Mouse (Mus musculus): Measurements from ENCODE around the gene Ccin. TPM values are rescaled to one million over a fixed set of nuclear protein-coding genes. Genes with fewer than 3 reads are reported as not detected.
A peak's percentile ranks its signal among the peaks of the same experiment; 100 is the strongest.

Ccin gene
- polyA plus RNA-seq, 1 experiment from 2014 or later, result 1.2 TPM

DNA sequence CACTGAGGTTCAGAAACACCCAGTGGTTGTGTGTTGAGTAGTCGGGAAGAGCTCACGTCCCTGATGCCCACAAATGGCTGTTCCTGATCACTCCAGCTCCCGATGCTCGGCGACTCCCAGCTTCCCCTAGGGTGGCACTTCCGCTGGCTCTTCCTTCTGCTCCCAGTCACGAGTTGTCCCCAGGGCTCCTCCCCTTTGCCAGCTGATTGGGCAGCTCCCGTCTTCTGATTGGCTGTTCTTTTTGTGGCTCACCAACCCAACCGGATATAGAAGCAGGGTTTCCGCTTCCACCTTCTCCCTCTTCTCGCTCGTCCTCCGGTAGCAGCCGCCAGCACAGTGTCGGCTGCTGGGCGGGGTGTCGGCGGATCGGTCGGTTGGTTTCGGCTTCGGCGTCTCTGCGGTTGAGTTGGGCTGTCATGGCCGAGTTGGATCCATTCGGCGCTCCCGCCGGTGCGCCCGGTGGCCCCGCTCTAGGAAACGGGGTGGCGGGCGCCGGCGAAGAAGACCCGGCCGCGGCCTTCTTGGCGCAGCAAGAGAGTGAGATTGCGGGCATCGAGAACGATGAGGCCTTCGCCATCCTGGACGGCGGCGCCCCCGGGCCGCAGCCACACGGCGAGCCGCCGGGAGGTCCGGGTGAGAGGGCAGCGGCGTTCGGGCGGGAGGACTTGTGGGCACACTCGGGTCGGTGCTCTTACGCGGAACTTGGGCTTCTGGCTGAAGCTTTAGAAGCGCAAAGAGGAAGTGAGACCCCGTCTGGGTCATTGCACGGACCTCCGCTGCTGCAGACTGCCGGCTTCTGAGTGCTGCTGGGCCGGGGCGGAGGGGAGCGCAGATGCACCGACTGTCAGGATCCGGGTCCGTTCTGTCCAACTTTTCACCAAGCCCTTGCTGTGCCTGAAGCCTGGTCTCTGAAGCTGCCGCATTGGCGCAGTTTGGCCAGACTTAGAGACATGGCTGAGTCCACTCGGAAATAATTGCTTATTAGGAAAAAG is 29.4 kb downstream of the Ccin start:
- no peaks in the 10 kb centered on the region for H3K27me3 ChIP-seq
- DNase-seq (ENCODE audit: low read depth, low spot score), result peak; percentile 78
- POLR2A ChIA-PET, result interaction anchor here (0.7 to 1.0 kb wide), 3 partner anchors 13 to 122 kb away, joined by 3 to 4 read pairs (median 3); no protein-coding TSS in a partner anchor
- TF ChIP-seq CTCF (IDR thresholded peaks at IDR 0.05), result no peak
- in situ Hi-C loops (cut with MboI; ENCODE audit: low pct_unique_long_range_greater_than_20kb), result no loop called here
- peak; percentile 95 for ATAC-seq
- CTCF ChIA-PET, result interaction anchor here (1.1 to 1.5 kb wide), 2 partner anchors 19 to 86 kb away, joined by 3 to 4 read pairs; no protein-coding TSS in a partner anchor

DNA sequence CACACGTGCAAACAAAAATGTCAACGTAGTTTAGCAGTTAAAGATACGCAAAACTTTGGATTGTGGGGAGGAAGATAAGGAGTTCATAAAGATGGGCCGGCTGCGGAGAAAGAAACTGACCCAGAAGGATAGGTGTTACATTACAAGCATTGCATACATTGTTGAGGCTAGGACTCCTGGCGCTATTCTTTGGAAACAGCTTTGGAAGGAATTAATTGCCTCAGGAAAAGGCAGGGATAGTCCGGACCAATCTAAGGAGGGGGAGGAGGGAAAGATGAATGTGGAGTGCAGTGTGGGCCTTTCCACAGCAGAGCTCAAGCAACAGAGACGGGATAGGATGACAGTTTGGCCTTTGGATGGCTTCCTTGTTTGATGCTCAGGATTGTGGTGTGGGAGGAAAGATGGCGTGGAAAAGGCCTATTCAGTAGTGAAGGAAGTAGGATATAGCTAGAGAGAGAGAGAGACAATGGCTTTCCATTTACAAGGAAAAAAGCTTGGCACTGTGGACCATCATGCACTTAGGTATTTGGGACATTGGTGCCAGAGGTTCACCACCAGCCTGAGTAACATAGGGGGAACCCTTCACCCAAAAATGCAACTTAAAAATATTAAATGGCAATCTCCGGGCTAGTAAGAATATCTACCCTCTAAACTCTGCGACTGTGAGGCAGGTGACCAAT is 30.2 kb downstream of the Ccin start:
- in situ Hi-C loops (cut with MboI; ENCODE audit: low pct_unique_long_range_greater_than_20kb), result no loop called here
- DNase-seq (ENCODE audit: low read depth, low spot score), result no peak
- CTCF ChIA-PET, result interaction anchor here (0.9 to 1.1 kb wide), 2 partner anchors 9 to 15 kb away, joined by 3 read pairs; no protein-coding TSS in a partner anchor
- H3K27me3 ChIP-seq, result no peaks in the 10 kb centered on the region
- no peak for ATAC-seq
- TF ChIP-seq CTCF (IDR thresholded peaks at IDR 0.05), result no peak
- POLR2A ChIA-PET, result interaction anchor here (0.8 to 1.0 kb wide), 2 partner anchors 12 to 16 kb away, joined by 3 to 4 read pairs; no protein-coding TSS in a partner anchor

DNA sequence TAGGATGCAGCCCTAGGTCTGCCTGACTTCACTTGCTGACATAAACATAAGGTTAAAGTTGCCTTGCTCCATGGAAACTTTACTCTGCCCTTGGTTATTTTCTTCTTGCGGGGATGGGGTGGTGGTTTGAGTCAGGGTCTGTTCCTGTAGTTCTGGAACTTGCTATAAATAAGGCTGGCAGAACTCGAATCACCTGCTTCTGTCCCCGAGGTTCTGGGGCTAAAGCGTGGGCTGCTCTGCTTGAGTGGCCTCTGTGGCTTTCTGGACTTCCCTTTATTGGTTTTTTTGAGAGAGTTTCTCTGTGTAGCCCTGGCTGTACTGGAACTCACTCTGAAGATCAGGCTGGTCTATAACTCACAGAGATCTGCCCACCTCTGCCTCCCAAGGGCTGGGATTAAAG is 32.8 kb downstream of the Ccin start:
- no peak for TF ChIP-seq CTCF (IDR thresholded peaks at IDR 0.05)
- in situ Hi-C loops (cut with MboI; ENCODE audit: low pct_unique_long_range_greater_than_20kb), result no loop called here
- POLR2A ChIA-PET, result no interaction called here
- no peaks in the 10 kb centered on the region for H3K27me3 ChIP-seq
- DNase-seq (ENCODE audit: low read depth, low spot score) (no peak), ATAC-seq (no peak)
- CTCF ChIA-PET, result interaction anchor here (0.8 kb wide), 1 partner anchor 10 kb away, joined by 3 read pairs; no protein-coding TSS in a partner anchor

DNA sequence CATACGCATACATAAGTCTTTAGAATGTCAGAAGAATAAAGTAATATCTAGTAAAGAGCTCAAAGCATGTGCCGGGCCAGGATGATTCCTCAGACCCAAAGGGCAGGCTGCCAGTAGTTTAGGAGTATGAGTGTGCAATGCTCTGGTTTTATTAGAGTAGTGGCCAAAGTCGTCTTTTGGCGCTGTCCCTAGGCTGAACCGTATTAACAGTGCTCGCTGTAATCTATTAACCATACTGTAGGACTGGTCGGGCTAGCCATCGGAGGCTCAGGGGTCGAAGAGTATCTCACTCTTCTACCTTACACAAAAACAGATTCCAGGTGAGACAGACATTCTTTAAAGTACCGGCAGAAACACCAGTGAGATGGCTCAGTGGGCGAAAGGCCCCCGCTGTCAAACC is 33.5 kb downstream of the Ccin start:
- ChIA-PET POLR2A (no interaction called here), CTCF (interaction anchor here (0.8 kb wide), 1 partner anchor 9 kb away, joined by 3 read pairs; no protein-coding TSS in a partner anchor)
- no peak for ATAC-seq
- no peak for TF ChIP-seq CTCF (IDR thresholded peaks at IDR 0.05)
- DNase-seq (ENCODE audit: low read depth, low spot score), result no peak
- in situ Hi-C loops (cut with MboI; ENCODE audit: low pct_unique_long_range_greater_than_20kb), result no loop called here
- no peaks in the 10 kb centered on the region for H3K27me3 ChIP-seq

DNA sequence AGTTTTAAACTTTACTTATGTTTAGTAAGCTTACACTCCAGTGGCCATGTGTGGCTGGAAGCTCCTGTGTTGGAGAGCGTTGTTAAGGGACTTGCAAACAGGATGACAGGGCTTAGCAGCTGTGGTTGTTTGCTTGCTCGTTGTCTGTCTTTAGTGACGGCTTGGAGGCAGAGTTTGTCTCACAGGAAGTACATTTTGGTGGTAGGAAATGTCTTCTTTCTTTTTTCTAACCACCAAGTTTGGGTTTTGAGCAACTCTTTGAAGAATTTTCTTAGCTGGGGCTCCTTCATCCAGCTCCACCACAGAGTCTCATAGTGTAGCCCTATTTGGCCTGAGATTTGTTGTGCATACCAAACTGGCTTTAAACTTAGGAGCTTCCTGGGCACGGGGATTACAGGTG is 39.0 kb downstream of the Ccin start:
- no peak for TF ChIP-seq CTCF (IDR thresholded peaks at IDR 0.05)
- no peaks in the 10 kb centered on the region for H3K27me3 ChIP-seq
- in situ Hi-C loops (cut with MboI; ENCODE audit: low pct_unique_long_range_greater_than_20kb), result no loop called here
- CTCF ChIA-PET, result interaction anchor here (0.8 kb wide), 1 partner anchor 8 kb away, joined by 3 read pairs; no protein-coding TSS in a partner anchor
- ATAC-seq (no peak), DNase-seq (ENCODE audit: low read depth, low spot score) (no peak)
- POLR2A ChIA-PET, result interaction anchor here (0.6 kb wide), 1 partner anchor 30 kb away, joined by 3 read pairs; no protein-coding TSS in a partner anchor

DNA sequence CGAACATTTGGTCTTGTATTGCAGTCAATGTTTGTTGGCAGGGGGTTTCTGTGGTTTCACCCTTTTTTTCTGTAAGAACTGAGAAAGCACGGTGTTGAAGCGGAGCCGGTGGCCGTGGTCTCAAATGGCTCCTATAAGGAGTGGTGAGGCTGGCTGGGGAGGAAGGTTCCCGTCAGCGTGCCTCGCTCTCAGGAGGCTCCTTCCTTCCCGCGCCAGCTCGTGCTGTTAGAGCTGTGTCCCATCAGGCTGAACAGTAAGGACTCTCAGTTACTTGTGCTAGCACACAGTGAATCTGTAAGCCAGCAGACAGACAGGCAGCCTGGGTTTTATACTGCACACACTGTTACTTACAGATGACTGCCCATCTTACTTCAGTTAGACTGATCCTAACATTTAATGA is 39.5 kb downstream of the Ccin start:
- DNase-seq (ENCODE audit: low read depth, low spot score) (no peak), ATAC-seq (no peak)
- no peaks in the 10 kb centered on the region for H3K27me3 ChIP-seq
- no peak for TF ChIP-seq CTCF (IDR thresholded peaks at IDR 0.05)
- POLR2A ChIA-PET, result interaction anchor here (0.6 kb wide), 1 partner anchor 30 kb away, joined by 3 read pairs; no protein-coding TSS in a partner anchor
- in situ Hi-C loops (cut with MboI; ENCODE audit: low pct_unique_long_range_greater_than_20kb), result no loop called here
- CTCF ChIA-PET, result interaction anchor here (0.8 kb wide), 1 partner anchor 9 kb away, joined by 3 read pairs; no protein-coding TSS in a partner anchor

DNA sequence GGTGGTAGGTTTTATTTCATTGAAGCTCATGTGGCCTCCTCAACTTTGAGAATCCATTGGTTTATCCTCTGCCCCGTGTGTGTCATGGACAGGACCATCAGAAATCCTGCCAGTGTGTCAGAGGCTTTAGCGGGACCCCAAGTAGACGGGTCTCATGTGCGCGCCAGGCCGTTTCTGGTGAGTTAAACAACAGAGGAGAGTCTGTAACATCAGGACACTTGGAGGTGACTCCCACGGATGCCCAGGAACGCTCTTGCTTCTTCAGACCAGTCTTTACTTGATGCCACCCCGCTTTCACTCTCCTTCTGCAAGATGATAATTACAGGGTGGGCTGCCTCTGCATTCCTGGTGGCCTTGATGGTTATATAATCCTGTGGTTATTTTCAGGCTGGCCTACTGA is 40.4 kb downstream of the Ccin start:
- no peaks in the 10 kb centered on the region for H3K27me3 ChIP-seq
- TF ChIP-seq CTCF (IDR thresholded peaks at IDR 0.05), result no peak
- POLR2A ChIA-PET, result no interaction called here
- in situ Hi-C loops (cut with MboI; ENCODE audit: low pct_unique_long_range_greater_than_20kb), result no loop called here
- ATAC-seq (no peak), DNase-seq (ENCODE audit: low read depth, low spot score) (no peak)
- CTCF ChIA-PET, result no interaction called here

DNA sequence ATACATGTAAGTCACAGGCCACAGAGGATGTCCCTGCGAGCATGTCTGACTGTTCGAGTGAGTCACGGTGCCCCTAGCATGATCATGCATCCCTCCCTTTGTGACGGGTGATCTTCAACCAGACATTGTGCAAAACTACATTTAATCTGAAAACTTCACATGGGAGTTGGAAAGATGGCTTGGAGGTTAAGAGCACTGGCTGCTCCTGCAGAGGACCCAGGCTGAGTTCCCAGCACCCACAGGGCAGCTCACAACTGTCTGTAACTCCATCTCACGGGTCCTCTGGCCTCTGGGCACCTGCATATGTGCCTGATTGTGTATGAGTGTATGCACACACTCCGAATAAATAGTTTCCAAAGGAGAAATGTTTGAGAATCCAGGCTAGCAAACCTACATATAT is 41.0 kb downstream of the Ccin start:
- in situ Hi-C loops (cut with MboI; ENCODE audit: low pct_unique_long_range_greater_than_20kb), result no loop called here
- ChIA-PET POLR2A (no interaction called here), CTCF (no interaction called here)
- no peak for ATAC-seq
- no peak for TF ChIP-seq CTCF (IDR thresholded peaks at IDR 0.05)
- H3K27me3 ChIP-seq, result no peaks in the 10 kb centered on the region
- no peak for DNase-seq (ENCODE audit: low read depth, low spot score)

DNA sequence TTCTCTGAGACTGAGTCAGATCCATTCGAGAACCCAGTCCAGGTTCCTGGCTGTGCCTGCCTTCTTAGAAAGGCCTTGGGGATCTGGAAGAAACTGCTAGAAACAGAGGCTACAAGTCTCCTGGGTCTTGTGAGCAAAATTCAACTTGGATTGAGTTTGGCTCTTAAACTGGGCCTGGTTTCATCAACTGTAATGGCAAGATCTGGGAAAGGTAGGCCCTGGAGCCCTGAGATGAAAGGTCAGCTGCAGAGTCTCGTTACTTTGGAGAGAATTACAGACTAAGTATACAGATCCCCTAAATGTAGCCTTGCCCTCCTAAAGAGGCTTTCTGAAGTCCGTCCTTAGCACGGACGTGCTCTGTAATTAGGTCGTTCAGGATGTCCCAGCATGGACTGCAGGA is 42.3 kb downstream of the Ccin start:
- TF ChIP-seq CTCF (IDR thresholded peaks at IDR 0.05), result no peak
- H3K27me3 ChIP-seq, result no peaks in the 10 kb centered on the region
- no peak for ATAC-seq
- in situ Hi-C loops (cut with MboI; ENCODE audit: low pct_unique_long_range_greater_than_20kb), result no loop called here
- ChIA-PET CTCF (interaction anchor here (0.8 to 1.5 kb wide), 3 partner anchors 9 to 104 kb away, joined by 3 to 6 read pairs (median 3); no protein-coding TSS in a partner anchor), POLR2A (interaction anchor here (0.6 kb wide), 1 partner anchor 12 kb away, joined by 3 read pairs; no protein-coding TSS in a partner anchor)
- DNase-seq (ENCODE audit: low read depth, low spot score), result no peak

All from Patski (cell line).